Mouse (Mus musculus) brain, adult 2 months (tissue): ENCODE data around the gene Gm21731.
"Not testable (repeated sequence)": the region's sequence is repeated elsewhere in the genome, so short reads cannot be mapped to it uniquely, and the experiment has no call there.

Experiments
- DNase-seq: peaks from one replicate; pipeline ENCODE4 v3.0.0; 2011; ENCODE audit warnings: low read depth, low spot score

The Gm21731 gene

GRCm38 (mm10) chr13:120238811-120239210, at the start of gene Gm21731:
TSS of gene Gm21731 (plus strand) at chr13:120239111.
- DNase-seq = not testable (repeated sequence)

DNA sequence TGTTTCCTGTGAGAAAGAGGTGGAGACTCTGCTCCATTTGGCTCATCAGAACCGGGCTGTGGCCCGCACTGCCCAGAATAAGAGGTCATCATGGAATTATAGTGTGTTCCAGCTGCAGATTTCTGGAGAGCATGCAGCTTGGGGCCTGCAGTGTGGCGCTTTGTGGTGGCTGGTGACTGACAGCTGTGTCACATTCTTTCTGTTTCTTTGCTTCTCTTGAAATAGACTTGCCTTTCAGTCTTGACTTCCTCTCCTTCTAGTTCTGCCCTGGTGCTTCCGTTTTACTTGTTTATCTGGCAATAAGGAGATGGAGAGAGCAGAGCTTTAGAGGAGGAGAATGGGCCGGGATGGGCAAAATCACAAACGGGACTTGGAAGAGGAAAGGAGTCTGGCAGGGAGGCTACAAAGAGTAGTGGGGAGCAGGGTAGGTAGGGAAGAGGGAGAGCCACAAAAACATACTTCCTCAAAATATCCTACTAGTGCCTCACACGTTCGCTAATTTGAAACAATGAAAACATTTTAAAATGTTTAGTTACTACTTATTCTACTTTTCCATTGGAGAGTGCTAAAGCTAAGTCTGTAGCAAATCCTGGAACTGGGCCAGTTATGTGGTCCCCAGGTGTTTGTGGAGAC, 42.6 kb upstream of the Gm21731 start:
- not testable (repeated sequence) for DNase-seq

DNA sequence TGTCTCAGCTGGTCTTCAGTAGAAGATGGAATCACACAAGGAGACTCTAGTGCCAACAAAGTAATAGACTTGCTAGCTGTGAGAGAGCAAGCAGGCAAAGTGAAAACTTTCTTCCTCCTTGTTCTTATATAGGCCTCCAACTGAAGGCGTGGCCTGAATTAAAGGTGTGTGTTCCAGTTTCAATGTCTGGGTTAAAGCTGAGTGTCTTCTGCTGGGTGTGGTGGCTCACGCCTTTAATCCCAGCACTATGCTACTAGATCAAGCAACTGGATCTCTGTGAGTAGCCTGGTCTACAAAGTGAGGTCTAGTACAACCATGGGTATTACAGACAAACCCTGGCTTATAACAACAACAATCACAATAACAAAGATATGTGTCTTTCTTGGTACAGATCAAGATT, 23.1 kb upstream of the Gm21731 start, which contains the start of gene Gm21762:
Gene Gm21762, minus strand, starts transcription at position 101 of the 400 bp plus-strand sequence.
- not testable (repeated sequence) for DNase-seq

DNA sequence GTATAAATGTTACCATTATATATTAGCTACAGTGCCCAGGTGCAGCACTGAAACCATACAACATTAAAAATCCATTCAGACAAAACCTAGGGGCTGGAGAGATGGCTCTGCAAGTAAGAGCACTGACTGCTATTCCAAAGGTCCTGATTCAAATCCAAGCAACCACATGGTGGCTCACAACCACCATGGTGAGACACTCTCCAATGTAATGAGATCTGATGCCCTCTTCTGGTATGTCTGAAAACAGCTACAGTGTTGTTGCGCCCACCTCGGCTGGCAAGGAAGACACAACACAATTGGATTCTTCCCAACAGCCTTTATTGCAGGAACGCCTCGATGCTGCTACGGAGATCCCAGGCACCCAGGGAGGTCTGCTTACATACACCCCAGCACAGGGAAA, 18.0 kb upstream of the Gm21731 start:
- not testable (repeated sequence) for DNase-seq

- DNase-seq = not testable (repeated sequence)
These were observed 15.8 kb upstream of the Gm21731 start for GRCm38 (mm10) chr13:120223012-120223659.

DNA sequence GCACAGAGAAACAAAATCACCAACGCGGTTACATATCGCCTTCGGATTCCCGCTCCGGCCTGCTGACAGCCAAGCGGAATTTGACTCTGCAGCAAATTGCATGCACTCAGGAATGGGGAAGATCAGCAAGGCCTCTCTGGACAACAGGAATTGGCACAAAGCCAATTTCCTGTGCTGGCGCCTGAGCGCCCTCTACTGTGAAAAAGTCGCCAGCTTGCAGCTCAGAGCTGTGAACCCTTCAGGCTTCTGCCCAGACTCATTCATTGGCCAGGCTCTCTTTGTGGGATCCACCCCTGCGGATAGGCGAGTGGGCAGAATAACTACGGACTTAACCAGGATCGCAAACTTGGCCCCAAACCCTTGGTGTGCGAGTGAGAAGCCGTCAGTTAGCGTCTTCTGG, 7.1 kb upstream of the Gm21731 start:
- not testable (repeated sequence) for DNase-seq

GRCm38 (mm10) chr13:120232447-120233049, 6.4 kb upstream of the Gm21731 start:
- DNase-seq = not testable (repeated sequence)

- not testable (repeated sequence) for DNase-seq
These were observed 12.5 kb downstream of the Gm21731 start for GRCm38 (mm10) chr13:120251208-120251924.

- DNase-seq = not testable (repeated sequence)
These were observed 20.1 kb downstream of the Gm21731 start for GRCm38 (mm10) chr13:120258817-120259658.

DNA sequence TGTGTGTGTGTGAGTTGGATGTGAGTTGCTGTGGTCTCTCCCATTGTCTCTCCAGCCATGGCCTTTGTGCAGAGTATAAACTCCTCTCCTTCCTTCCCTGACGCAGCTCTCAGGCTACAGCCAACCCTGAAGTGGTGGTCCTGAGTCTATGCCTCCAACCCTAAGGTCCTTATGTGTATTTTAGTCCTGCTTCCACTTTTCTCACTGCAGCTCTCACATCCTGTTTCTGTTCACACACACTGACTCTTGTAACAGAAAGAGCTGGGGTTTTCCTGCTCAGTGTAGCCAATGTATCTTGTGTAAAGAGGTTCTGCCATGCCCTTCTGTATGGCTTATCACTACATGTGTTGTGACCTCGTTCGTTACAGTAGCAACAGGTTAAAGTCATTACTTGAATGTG, 20.8 kb downstream of the Gm21731 start:
- peak; percentile 1 for DNase-seq

DNA sequence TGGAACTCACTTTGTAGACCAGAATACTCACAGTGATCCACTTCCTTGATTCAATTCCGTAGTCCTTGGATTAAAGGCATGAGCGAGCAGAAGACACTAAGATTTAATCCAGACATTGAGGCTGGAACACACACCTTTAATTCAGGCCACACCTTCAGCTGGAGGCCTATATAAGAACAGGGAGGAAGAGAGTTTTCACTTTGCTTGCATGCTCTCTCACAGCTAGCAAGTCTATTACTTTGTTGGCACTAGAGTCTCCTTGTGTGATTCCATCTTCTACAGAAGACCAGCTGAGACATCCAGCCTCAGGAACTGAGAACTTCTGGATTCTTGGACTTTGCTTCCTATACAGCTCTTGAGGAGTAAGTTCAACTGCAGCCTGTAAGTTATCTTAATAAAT, 24.0 kb downstream of the Gm21731 start, which contains the start of gene AF067061:
Gene AF067061, plus strand, starts transcription at position 245 of the 400 bp plus-strand sequence.
- not testable (repeated sequence) for DNase-seq

- not testable (repeated sequence) for DNase-seq
These were observed 38.9 kb downstream of the Gm21731 start for GRCm38 (mm10) chr13:120277837-120278236.

DNA sequence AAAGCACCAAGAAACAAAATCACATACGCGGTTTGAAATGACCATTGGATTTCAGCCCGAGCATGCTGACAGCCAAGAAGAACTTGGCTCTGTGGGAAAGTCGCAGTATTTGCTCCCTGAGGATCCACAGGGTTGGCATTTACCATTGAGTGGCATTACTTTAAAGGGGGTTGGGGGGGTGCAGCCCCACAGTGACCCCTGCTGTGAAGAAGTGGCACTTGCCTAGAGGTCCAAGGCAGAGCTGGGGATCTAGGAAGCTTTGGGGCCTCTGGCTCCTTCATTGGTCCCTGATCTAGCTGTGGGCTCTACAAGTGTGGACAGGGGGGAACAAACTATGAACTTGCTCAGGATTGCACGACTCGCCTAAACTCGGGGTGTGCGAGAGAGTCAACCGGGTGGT, 39.9 kb downstream of the Gm21731 start:
- no peak for DNase-seq
